Mouse (Mus musculus) embryonic fibroblast, embryonic 13.5 days (primary cell): Measurements from ENCODE around the gene Grin1. TPM values are rescaled to one million over a fixed set of nuclear protein-coding genes. Genes with fewer than 3 reads are reported as not detected.

Experiments used
- H3K27ac ChIP-seq: 2 replicates; pipeline ENCODE4 v1.5.1; 2012; ENCODE audit warnings: low read length, control low read depth, inconsistent platforms; ENCODE audit not compliant: insufficient read depth
- H3K4me1 ChIP-seq: 2 replicates; pipeline ENCODE4 v1.6.1; 2011; ENCODE audit warnings: low read length; ENCODE audit not compliant: control insufficient read depth, insufficient read depth
- H3K4me3 ChIP-seq: 2 replicates; pipeline ENCODE4 v1.5.1; 2011; ENCODE audit warnings: mild to moderate bottlenecking, control low read depth, low read length; ENCODE audit not compliant: insufficient read depth
- CTCF ChIP-seq: IDR thresholded peaks from 2 replicates; pipeline ENCODE4 v1.5.1; 2011; ENCODE audit warnings: mild to moderate bottlenecking, control low read depth, low read length, moderate library complexity, borderline replicate concordance; ENCODE audit not compliant: insufficient read depth
- POLR2A ChIP-seq: IDR thresholded peaks from 2 replicates; pipeline ENCODE4 v1.6.1; 2011; ENCODE audit warnings: low read depth, mild to moderate bottlenecking, control low read depth, low read length, moderate library complexity
- polyA plus RNA-seq: library from polyadenylated mRNA; stranded (reverse); fragments of >200 nt; gene quantifications from 2 replicates; pipeline ENCODE4 v1.2.4, GENCODE M21; 2011; ENCODE audit warnings: low read depth; ENCODE audit not compliant: missing spikeins, insufficient read length

The Grin1 gene
- polyA plus RNA-seq, 1 experiment: 1.7 TPM

DNA sequence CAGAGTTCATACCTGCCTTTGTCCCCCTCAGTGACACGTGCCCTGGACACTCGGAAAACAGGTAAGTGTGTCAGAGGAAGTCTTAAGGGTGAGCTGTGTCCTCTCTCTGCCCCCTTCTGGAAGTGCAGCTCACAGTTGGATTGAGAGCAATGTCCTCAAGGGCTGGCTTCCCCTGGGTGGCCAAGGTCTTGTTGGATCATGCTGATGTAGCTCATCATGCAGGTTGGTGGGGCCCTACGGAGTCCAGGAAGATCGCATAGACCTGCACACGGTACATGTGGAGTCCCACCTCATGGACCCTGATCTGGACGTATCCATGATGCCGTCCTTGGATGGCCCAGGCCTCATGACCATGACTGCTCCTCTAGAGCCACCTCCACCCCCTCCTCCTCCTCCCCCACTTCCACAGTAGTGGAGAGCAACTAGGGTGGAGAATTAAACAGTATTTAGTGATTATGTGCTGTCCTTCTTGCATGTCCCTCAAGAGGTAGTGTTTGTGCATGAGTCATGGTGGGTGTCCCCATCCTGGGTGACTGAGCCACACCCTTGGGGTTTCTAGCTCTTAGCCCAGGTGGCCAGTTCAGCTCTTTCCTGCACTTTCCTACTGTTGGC is 30.1 kb downstream of the Grin1 start:
- TF ChIP-seq CTCF (no peak), POLR2A (no peak)
- H3K27ac ChIP-seq: no peak overlapping the region
- no peak overlapping the region for H3K4me3 ChIP-seq
- H3K4me1 ChIP-seq: no peaks in the 10 kb centered on the region

DNA sequence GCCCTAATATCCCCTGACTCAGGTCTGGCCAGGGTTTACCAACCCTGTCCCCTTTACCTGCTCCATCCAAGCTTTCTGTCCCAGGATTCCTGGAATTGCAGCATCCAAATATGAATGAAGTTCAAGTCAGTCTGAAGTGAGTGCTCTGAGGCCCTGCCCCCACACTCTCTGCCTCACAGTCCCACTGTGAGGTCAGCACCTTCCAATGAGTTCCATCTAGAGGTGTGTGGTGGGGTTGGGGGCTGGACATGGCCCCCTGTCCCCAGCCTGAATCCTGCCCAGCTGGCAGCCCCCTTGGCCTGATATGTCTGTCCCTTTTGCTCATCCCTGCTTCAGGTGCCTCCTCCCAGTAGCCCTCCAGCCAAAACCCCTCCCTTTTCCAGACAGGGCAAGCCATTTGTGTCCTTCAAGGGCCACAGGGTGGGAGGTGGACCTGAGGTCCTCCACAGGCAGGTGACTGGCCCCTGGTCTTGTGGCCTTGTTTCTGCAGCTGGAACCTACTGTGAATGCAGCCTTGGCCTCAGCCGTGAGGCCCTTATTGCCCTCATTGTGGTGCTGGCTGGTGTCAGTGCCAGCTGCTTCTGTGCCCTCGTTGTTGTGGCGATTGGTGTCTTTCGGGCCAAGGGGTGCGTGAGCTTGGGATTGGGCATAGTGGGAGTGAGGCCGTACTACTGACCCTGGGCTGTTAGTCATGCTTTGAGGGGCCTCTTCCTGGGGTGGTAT is 30.9 kb downstream of the Grin1 start, which contains the start of gene Tmem210:
Gene Tmem210, plus strand, starts transcription at position 219 of the 723 bp plus-strand sequence.
- H3K27ac ChIP-seq: no peak within 1 kb of the TSS
- no peak for TF ChIP-seq POLR2A
- no peak for TF ChIP-seq CTCF
- no peaks in the 10 kb centered on the region for H3K4me1 ChIP-seq
- H3K4me3 ChIP-seq: no peak within 1 kb of the TSS

DNA sequence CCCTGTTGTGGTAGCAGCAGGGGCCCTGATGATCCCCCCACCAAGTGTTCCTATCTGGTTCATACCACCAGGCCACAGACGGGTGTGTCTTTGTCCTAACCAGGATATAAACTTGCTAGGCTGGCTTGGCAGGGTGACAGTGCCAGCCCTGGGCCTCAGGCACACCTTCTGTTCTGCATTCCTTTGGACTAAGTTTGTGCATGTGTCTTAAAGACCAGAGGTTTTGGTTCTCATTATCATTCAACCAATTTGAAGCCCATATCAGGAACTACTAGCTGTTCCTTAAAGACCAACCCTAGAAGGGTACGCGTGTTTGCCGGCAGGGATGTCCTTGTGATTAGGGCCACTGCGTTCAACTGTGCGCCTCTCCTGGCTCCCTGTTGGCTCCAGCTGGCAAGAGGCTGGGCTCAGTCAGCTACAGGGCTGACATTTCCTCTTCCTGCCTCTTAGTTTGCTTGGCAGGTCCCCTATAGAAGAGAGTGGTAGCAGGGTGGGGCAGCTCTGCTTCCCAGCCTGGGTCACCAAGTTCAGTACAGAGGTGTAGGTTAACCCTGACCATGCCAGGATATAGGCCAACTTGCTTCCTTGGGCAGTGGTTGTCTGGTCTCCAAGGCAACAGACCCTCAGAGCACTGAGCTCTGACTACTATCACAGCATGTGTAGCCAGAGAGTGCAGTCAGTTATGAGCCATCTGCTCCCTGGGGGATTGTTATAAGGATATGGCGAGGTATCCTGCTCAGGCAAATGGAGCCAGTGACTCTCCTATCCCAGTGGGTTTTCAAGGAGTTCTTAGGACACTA is 31.9 kb downstream of the Grin1 start:
- Histone ChIP-seq H3K4me3 (no peak overlapping the region), H3K4me1 (no peaks in the 10 kb centered on the region), H3K27ac (no peak overlapping the region)
- TF ChIP-seq CTCF (no peak), POLR2A (no peak)

DNA sequence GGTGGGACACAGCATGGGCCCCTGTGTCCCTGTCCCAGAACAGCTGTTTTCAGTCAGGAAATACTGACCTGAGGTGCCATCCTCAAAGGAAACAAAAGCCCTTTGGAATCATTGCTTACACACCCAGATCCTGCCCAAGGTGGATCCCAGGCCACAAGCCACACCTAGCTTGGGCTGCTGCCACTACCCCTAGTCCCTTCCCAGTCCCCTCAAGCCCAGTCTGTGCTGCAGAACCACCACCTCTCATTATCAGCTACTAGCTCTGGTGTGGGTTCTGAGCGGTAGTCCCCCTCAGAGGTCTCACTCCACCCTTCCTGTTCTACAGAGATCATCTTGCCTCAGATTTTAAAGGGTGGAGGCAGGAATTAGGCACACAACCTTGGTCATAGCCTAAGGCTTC is 32.7 kb downstream of the Grin1 start:
- Histone ChIP-seq H3K4me1 (no peaks in the 10 kb centered on the region), H3K4me3 (no peak overlapping the region), H3K27ac (no peak overlapping the region)
- TF ChIP-seq CTCF (no peak), POLR2A (no peak)

DNA sequence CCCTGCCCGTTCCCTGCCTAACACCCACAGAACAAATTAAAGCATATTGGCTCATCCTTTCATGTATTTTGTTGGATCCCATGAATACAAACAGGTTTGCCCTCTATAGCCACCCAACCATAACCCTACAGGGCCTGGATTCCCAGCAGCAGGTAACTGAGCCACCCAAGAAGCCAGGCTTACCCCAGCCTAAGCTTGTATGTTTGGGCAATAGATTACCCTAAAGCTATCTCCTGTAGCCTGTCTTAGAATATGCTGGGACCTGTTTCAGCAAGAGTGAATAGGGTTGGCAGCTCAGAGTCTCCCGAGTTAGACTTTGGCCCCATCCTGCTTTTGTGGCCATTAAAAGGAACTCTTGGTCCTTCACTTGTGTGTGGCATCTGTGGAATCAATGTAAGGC is 33.4 kb downstream of the Grin1 start:
- TF ChIP-seq POLR2A (no peak), CTCF (no peak)
- Histone ChIP-seq H3K27ac (no peak overlapping the region), H3K4me1 (no peaks in the 10 kb centered on the region), H3K4me3 (no peak overlapping the region)

DNA sequence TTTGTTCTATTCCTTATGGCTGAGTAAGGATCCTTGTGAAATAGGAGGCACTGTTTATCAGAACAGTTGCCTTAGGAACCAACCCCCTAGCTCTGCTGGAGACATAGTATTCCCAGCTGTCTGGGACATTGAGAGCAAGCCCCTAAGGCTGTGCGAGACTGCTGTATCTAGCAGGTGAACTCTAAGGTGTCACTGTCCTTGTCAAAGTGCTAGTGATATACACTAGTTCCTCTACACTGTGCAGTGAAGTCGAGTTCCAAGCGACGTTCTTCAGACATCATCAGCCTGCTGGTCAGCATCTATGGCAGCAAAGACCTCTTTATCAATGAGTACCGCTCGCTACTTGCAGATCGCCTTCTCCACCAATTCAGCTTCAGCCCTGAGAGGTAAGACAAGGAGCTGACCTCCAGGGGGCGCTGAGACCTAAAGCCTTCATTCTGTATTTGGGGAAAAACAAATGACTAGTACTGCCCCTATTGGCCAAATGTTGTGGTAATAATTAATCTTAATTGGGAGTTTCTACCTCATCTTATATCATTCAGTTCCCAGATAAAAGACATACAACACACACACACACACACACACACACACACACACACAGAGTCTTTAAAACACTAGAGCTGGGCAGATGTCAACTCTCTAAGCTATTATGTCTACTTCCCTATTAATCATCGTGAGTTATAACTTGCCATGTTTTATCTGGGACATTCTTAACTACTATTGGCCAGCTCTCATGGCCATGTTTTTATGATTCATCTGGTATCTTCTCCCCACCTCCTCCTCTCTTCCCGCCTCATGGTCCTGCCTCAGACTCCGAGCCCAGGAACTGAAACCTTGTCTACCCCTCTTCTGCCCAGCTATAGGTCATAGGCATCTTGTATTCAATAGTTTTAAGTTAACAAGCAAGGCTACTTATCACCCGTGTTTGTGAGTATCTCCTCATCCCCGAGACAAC is 39.8 kb downstream of the Grin1 start:
- no peak overlapping the region for H3K4me3 ChIP-seq
- 0 out of 2 replicates have a peak, but pooled peaks cover 2% of the 10 kb centered on the region for H3K4me1 ChIP-seq
- no peak for TF ChIP-seq POLR2A
- peak; percentile 48; the same call in 1 of the 2 replicates for TF ChIP-seq CTCF
- H3K27ac ChIP-seq: no peak overlapping the region

DNA sequence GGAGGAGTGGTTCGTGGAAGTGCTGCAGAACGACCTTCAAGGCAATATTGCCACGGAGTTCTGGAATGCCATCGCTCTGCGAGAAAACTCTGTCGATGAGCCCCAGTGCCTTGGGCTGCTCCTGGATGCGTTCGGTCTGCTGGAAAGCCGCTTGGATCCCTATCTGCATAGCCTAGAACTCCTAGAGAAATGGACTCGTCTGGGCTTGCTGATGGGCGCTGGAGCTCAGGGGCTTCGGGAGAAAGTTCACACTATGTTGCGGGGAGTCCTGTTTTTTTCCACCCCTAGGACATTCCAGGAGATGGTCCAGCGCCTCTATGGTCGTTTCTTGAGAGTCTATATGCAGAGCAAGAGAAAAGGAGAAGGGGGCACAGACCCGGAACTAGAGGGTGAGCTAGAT is 46.0 kb downstream of the Grin1 start:
- Histone ChIP-seq H3K4me1 (0 out of 2 replicates have a peak, but pooled peaks cover 8% of the 10 kb centered on the region), H3K4me3 (peak overlapping the region; percentile 70), H3K27ac (no peak overlapping the region)
- TF ChIP-seq POLR2A: no peak
- TF ChIP-seq CTCF: no peak

DNA sequence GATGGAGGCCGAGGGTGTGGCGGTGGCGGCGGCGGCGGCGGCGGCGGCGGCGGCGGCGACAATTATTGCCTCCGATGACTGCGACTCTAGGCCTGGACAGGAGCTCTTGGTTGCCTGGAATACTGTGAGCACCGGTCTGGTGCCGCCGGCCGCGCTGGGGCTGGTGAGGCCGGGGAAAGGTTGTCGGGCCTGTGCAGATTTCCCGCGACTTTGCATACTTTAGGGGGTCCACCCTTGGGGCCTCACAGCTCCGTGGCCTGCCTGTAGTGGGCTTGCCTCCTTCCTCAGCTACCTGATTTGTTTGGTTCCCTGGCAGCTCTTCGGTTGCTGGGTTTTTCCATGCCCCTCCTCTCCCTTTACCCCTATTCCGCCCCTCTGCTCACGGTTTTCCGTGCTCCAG is 46.5 kb downstream of the Grin1 start:
- Histone ChIP-seq H3K27ac (no peak overlapping the region), H3K4me3 (peak overlapping the region; percentile 70), H3K4me1 (0 out of 2 replicates have a peak, but pooled peaks cover 8% of the 10 kb centered on the region)
- no peak for TF ChIP-seq POLR2A
- no peak for TF ChIP-seq CTCF

DNA sequence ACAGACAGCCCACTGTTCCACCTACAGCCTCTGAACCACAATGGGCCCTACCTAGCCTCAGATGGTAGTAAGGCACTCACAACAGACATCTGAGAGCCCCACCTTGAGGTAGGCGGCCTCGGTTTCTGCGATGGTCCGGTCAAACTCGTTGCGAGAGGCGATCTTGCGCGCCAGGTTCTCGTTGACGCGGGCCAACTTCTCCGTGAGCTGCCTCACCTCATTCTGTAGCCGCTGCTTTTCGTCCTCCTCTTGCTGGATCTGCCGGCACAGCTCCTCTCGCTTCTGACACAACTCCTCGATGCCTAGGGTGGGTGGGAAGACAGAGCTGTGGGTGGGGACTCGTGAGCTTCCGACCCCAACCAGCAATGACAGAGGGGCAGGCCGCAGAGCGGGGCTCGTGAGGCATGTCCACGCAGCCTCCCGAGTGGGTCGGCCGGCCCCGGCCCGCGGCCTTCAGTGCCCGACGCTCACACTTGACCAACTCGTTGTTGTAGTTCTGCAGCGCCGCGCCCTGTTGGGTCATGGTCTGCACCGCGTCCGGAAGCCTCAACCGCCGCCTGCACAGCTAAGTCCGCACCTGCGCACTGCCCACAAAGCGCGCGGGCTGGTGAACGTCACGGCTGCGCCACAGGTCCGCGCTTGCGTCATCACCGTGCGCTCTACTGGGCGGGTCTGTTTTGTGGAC is 47.0 kb downstream of the Grin1 start, which contains the start of the genes Ssna1 and Anapc2:
Gene Ssna1, minus strand, starts transcription at position 612 of the 685 bp plus-strand sequence.
Gene Anapc2, plus strand, starts transcription at position 652 of the 685 bp plus-strand sequence.
- Histone ChIP-seq H3K27ac (no peak within 1 kb of the TSS; the same call in 1 of the 2 replicates), H3K4me1 (0 out of 2 replicates have a peak, but pooled peaks cover 8% of the 10 kb centered on the region), H3K4me3 (peak within 1 kb of the TSS; percentile 92)
- TF ChIP-seq POLR2A (peak; percentile 93), CTCF (peak; percentile 24; the same call in 1 of the 2 replicates)
